Mouse (Mus musculus) limb, embryonic 11.5 days (tissue): ENCODE results near the gene F7. TPM values are rescaled to one million over a fixed set of nuclear protein-coding genes. Genes with fewer than 3 reads are reported as not detected.

Experiments
- ATAC-seq: fragments of 200-750 bp; cut with Nextera tagmentation; 2 replicates; pipeline ENCODE4 v1.8.0; 2017; ENCODE audit warnings: low read depth; ENCODE audit not compliant: insufficient number of reproducible peaks, low FRiP score, low TSS enrichment
- DNase-seq: peaks from one replicate; pipeline ENCODE4 v3.0.0-alpha.2; 2015; ENCODE audit warnings: low spot score
- H3K27ac ChIP-seq: fragments of 300-500 bp; sonication (generic); replicated peaks from 2 replicates; pipeline ENCODE4 v1.5.1; 2014; ENCODE audit warnings: low read depth, mild to moderate bottlenecking, low read length
- H3K27me3 ChIP-seq: fragments of 300-500 bp; sonication (generic); 2 replicates; pipeline ENCODE4 v1.6.1; 2014; ENCODE audit warnings: mild to moderate bottlenecking, low read length, mixed read lengths; ENCODE audit not compliant: control insufficient read depth, insufficient read depth
- H3K36me3 ChIP-seq: fragments of 300-500 bp; sonication (generic); 2 replicates; pipeline ENCODE4 v1.6.1; 2014; ENCODE audit warnings: mild to moderate bottlenecking, low read length, moderate library complexity, mixed read lengths; ENCODE audit not compliant: control insufficient read depth, insufficient read depth
- H3K4me1 ChIP-seq: fragments of 300-500 bp; sonication (generic); 2 replicates; pipeline ENCODE4 v1.6.1; 2014; ENCODE audit warnings: low read length, mixed read lengths; ENCODE audit not compliant: control insufficient read depth, insufficient read depth
- H3K4me2 ChIP-seq: fragments of 300-500 bp; sonication (generic); 2 replicates; pipeline ENCODE4 v1.6.1; 2014; ENCODE audit warnings: low read depth, mild to moderate bottlenecking, moderate library complexity; ENCODE audit not compliant: severe bottlenecking
- H3K4me3 ChIP-seq: fragments of 300-500 bp; sonication (generic); 2 replicates; pipeline ENCODE4 v1.5.1; 2014; ENCODE audit warnings: low read depth, low read length
- H3K9ac ChIP-seq: fragments of 300-500 bp; sonication (generic); 2 replicates; pipeline ENCODE4 v1.6.1; 2014; ENCODE audit warnings: mild to moderate bottlenecking, low read length
- H3K9me3 ChIP-seq: fragments of 300-500 bp; sonication (generic); 2 replicates; pipeline ENCODE4 v1.6.1; 2016; ENCODE audit warnings: low read length; ENCODE audit not compliant: control insufficient read depth
- WGBS: fragments of 180-500 bp; shearing (Covaris S2); extraction: QIAGEN DNeasy Blood & Tissue Kit; methylation state at CpG from one replicate; pipeline ENCODE4 v1.1.7; 2014; 5-methylcytosine and 5-hydroxymethylcytosine counted together
- polyA plus RNA-seq: library from polyadenylated mRNA; unstranded; fragments of >200 nt; fragmentation: Nextera tagmentation; extraction: Ambion mirVana; gene quantifications from 2 replicates; pipeline ENCODE4 v1.2.1, GENCODE M21; 2014

Gene F7
- polyA plus RNA-seq, 1 experiment from 2014 or later, result not detected

DNA sequence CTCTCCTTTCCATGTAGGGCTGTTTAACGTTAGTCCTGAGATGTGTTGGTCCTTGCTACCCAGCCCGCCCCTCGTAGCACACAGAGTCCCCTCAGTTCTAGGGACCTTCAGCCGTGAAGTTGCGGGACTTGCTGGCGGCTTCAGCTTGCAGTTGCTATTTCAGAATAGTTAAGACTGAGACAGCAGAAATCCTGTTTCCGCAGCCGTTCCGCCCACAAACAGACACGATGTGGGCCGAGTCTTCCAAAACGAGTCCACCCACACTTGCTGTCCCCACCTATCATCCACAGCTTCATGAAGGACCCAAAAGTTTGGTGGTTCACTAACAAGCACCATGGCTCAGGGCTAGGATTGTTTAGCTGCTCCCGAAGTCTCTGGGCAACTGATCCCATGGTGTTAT, 40.6 kb upstream of the F7 start:
- H3K36me3 ChIP-seq, result no peaks in the 10 kb centered on the region
- no peak overlapping the region for H3K9ac ChIP-seq
- no peaks in the 10 kb centered on the region for H3K4me1 ChIP-seq
- WGBS, result 92% methylated on average over 13 of the region's 13 CpGs
- H3K9me3 ChIP-seq, result no peaks in the 10 kb centered on the region
- H3K27ac ChIP-seq, result no peak overlapping the region
- no peak overlapping the region for H3K4me2 ChIP-seq
- no peaks in the 10 kb centered on the region for H3K27me3 ChIP-seq
- no peak overlapping the region for H3K4me3 ChIP-seq
- ATAC-seq (no peak), DNase-seq (no peak)

DNA sequence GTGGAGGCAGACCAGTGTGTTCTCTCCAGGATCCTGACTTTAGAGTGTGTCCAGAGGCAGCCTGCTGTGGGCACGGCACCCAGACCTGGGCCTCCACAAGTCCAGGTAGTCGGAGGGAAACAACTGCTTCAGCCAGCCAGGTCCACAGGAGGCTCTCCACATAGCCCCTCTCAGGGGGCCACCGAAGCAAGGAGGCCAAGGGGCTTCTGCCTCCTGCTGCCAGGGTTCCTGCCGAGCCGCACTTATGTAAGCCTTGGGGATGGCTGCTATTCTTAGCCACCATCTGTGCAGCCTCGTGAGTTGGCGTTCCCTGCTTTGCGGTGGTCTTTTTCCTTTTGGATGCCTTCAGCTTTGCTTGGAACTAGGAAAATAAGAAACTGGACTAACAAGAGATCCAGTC, 38.3 kb upstream of the F7 start:
- no peaks in the 10 kb centered on the region for H3K4me1 ChIP-seq
- ATAC-seq, result no peak

DNA sequence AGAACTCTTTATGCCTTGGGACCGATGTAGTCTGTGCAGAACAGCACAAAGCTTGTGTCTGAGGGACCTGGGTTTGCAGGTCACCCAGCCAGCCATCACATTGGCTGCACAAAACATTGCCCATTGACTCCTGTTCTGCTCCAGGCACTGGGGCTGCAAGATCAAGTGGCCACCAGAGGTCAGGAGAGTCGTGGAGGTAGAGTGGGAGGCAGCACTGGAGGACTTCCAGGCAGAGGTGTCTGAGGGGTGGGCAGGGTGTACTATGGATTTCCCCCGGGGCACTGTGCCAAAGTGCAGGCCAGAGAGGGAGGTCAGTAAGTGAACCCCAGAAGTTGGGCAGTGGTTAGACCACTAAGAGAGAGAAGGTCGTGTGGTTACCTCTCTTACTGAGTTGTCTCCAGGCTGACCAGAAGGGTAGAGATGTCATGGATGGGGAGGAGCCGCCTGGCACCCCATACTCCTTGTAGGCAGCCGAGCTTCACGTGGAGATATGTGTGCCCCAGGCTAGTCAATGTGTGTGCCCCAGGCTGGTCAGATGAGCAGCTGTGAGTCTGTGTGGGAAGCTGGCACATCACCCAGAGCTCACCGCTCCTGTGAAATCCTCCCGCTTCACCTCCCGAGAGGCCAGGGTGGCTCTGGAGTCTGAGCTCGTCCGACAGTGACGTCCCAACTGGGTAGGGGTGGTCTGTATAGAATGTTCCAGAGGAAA, 37.0 kb upstream of the F7 start:
- H3K4me2 ChIP-seq, result no peak overlapping the region
- ATAC-seq (no peak), DNase-seq (no peak)
- no peak overlapping the region for H3K4me3 ChIP-seq
- H3K27me3 ChIP-seq, result no peaks in the 10 kb centered on the region
- H3K9me3 ChIP-seq, result no peaks in the 10 kb centered on the region
- no peak overlapping the region for H3K27ac ChIP-seq
- no peak overlapping the region for H3K9ac ChIP-seq
- H3K36me3 ChIP-seq, result no peaks in the 10 kb centered on the region
- no peaks in the 10 kb centered on the region for H3K4me1 ChIP-seq
- 77% methylated on average over 13 of the region's 13 CpGs for WGBS

More for the DNA sequence above, 38.3 kb upstream of the F7 start:
- no peak overlapping the region for H3K9ac ChIP-seq
- no peaks in the 10 kb centered on the region for H3K9me3 ChIP-seq
- H3K27ac ChIP-seq, result no peak overlapping the region
- no peaks in the 10 kb centered on the region for H3K36me3 ChIP-seq
- 84% methylated on average over 8 of the region's 8 CpGs for WGBS
- no peak overlapping the region for H3K4me3 ChIP-seq
- no peak for DNase-seq
- H3K27me3 ChIP-seq, result no peaks in the 10 kb centered on the region
- no peak overlapping the region for H3K4me2 ChIP-seq

DNA sequence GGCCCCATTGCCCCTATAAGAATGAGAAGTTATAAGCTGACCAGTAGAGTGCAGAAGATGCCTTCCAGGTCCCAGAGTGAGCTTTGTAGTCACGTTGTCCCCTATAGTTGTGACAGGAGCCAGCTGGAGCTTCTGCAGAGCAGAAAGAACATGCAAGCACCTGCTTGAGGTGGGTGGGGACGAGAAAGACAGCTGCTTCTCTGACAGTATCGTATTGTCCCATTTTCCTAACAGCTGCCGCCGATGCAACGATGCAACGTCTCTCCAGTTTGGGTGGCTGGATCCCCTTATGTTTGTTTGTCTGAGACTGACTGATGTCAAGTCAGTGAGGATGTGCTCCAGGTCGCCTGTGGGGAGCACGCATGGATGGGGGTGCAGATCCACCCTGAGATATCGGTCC, 34.4 kb upstream of the F7 start:
- Histone ChIP-seq H3K4me2 (no peak overlapping the region), H3K27me3 (no peaks in the 10 kb centered on the region), H3K4me1 (peaks cover under 1% of the 10 kb centered on the region; the same call in 1 of the 2 replicates), H3K4me3 (no peak overlapping the region), H3K9ac (no peak overlapping the region), H3K9me3 (no peaks in the 10 kb centered on the region), H3K36me3 (no peaks in the 10 kb centered on the region), H3K27ac (no peak overlapping the region)
- WGBS, result 82% methylated on average over 10 of the region's 10 CpGs
- DNase-seq (no peak), ATAC-seq (no peak)

DNA sequence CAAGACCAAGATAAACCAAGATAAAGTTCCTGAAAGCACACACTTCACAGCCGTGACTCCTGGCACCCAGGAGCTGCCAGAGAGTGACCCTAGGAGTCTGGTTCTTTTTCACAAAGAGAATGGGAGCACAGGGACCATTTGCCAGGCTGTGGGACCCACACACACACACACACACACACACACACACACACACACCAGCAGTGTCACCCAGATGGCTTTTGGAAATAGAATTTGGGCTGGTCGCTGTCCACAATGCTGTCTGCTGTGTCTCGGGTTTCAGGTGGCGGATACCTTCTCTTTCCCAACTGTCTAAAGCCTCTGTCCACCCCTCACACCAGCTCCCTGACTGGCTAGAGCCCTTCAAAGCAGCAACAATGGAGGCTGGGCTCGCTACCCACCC, 31.4 kb upstream of the F7 start:
- Histone ChIP-seq H3K9me3 (no peaks in the 10 kb centered on the region), H3K27me3 (no peaks in the 10 kb centered on the region), H3K4me2 (no peak overlapping the region), H3K4me3 (no peak overlapping the region), H3K9ac (no peak overlapping the region), H3K27ac (no peak overlapping the region), H3K4me1 (peaks cover 11% of the 10 kb centered on the region; the same call in 1 of the 2 replicates), H3K36me3 (peaks cover 2% of the 10 kb centered on the region; the same call in 1 of the 2 replicates)
- 70% methylated on average over 5 of the region's 5 CpGs for WGBS
- no peak for DNase-seq
- ATAC-seq, result no peak

DNA sequence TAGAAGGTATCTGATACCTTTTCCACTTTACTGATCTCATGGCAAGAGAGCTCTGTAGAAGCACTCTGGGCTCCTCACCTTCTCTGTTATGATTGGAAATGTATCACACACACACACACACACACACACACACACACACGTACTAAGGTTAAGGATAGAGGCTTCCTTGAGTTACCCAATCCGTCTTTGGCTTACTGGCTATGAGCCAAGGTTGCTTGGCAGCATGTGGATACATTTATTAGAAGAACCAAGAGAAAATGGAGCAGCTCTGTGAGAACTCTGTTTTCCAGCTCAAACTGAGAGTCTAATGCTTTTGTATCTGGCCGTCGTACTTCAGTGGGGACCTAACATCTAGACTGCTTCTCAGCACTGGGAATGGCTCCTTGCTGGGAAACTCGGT, 30.4 kb upstream of the F7 start:
- WGBS, result 87% methylated on average over 5 of the region's 5 CpGs
- Histone ChIP-seq H3K4me3 (no peak overlapping the region), H3K27me3 (no peaks in the 10 kb centered on the region), H3K4me2 (no peak overlapping the region), H3K27ac (no peak overlapping the region), H3K4me1 (peaks cover 11% of the 10 kb centered on the region; the same call in 1 of the 2 replicates), H3K9me3 (no peaks in the 10 kb centered on the region), H3K9ac (no peak overlapping the region), H3K36me3 (peaks cover 2% of the 10 kb centered on the region; the same call in 1 of the 2 replicates)
- no peak for ATAC-seq
- DNase-seq, result no peak

DNA sequence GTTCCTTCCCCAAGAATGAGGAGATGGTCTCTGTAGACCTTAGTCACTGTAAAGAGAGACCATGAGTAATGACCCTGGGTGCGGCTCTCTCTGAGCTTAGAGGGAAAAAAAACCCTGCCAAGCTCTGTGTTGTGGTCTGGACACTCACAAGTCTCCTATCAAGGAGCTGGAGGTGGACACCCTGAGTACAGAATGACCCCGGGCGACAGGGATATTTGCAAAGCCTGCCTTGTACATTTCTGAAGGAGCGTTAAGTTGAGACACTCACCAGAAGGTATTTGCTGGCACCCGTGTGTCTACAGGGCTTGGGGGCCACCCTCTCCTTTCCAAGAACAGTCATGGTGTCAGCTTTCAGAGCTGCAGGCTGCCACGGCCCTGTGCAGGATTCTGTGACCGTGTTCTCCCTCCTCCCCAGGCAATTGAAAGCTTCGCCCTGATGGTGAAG, 29.0 kb upstream of the F7 start:
- Histone ChIP-seq H3K9ac (no peak overlapping the region), H3K4me1 (peaks cover 11% of the 10 kb centered on the region; the same call in 1 of the 2 replicates), H3K4me3 (no peak overlapping the region), H3K36me3 (peaks cover 2% of the 10 kb centered on the region; the same call in 1 of the 2 replicates), H3K4me2 (no peak overlapping the region), H3K9me3 (no peaks in the 10 kb centered on the region), H3K27ac (no peak overlapping the region), H3K27me3 (no peaks in the 10 kb centered on the region)
- DNase-seq, result peak; percentile 38
- 18% methylated on average over 8 of the region's 8 CpGs for WGBS
- ATAC-seq, result no peak

DNA sequence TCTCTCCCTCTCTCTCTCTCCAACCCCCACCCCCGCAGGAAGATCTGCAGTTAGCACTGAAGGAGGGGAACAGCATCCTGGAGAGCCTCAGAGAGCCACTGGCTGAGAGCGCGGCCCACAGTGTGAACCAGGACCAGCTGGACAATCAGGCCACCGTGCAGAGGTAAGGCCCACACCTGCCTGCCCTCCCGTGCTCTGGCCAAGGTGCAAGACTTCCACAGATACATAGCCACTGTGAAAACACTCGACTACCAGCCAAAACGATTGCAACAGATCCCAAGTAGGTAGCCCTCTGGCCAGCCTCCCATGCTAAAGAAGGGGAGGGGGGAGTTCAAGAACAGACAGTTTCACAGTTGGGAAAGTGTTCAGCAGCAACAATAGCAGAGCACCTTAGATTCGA, 27.5 kb upstream of the F7 start:
- H3K27ac ChIP-seq, result no peak overlapping the region
- DNase-seq, result no peak
- no peaks in the 10 kb centered on the region for H3K9me3 ChIP-seq
- no peak overlapping the region for H3K4me3 ChIP-seq
- no peak for ATAC-seq
- H3K4me1 ChIP-seq, result peaks cover 11% of the 10 kb centered on the region; the same call in 1 of the 2 replicates
- peaks cover 2% of the 10 kb centered on the region; the same call in 1 of the 2 replicates for H3K36me3 ChIP-seq
- WGBS, result 78% methylated on average over 8 of the region's 8 CpGs
- H3K9ac ChIP-seq, result no peak overlapping the region
- no peaks in the 10 kb centered on the region for H3K27me3 ChIP-seq
- no peak overlapping the region for H3K4me2 ChIP-seq
